ENCODE assay signal across 7 mouse cellular contexts in genomic region chr13:21753051-21753523, GRCm38 (mm10). TPM values are rescaled to one million over a fixed set of nuclear protein-coding genes. Genes with fewer than 3 reads are reported as not detected.
DNase-seq lines count a peak whose midpoint lies in the region; ATAC-seq lines count a peak whose summit lies in the region.

No protein-coding gene starts in this region.

- H3K4me1 ChIP-seq in embryonic facial prominence, embryonic 15.5 days: peaks cover 15% of the 10 kb centered on the region
- peaks cover 23% of the 10 kb centered on the region for H3K4me1 ChIP-seq in limb, embryonic 15.5 days
- H3K4me1 ChIP-seq in stomach, embryonic 15.5 days: peaks cover 7% of the 10 kb centered on the region; the same call in 1 of the 2 replicates

- H3K27me3 ChIP-seq in embryonic facial prominence, embryonic 15.5 days: no peaks in the 10 kb centered on the region
- no peaks in the 10 kb centered on the region for H3K27me3 ChIP-seq in limb, embryonic 15.5 days
- H3K27me3 ChIP-seq in stomach, embryonic 15.5 days (replicated peaks): no peaks in the 10 kb centered on the region

- peak overlapping the region; percentile 15; the same call in 1 of the 2 replicates for H3K9ac ChIP-seq in embryonic facial prominence, embryonic 15.5 days
- peak overlapping the region; percentile 26; the same call in 1 of the 2 replicates for H3K9ac ChIP-seq in limb, embryonic 15.5 days
- H3K9ac ChIP-seq in stomach, embryonic 15.5 days: peak overlapping the region; percentile 39; the same call in 1 of the 2 replicates

- H3K4me3 ChIP-seq in embryonic facial prominence, embryonic 15.5 days (replicated peaks): peak overlapping the region; percentile 48
- peak overlapping the region; percentile 45 for H3K4me3 ChIP-seq in limb, embryonic 15.5 days
- H3K4me3 ChIP-seq in stomach, embryonic 15.5 days (replicated peaks): peak overlapping the region; percentile 47

- H3K36me3 ChIP-seq in embryonic facial prominence, embryonic 15.5 days: no peaks in the 10 kb centered on the region
- no peaks in the 10 kb centered on the region for H3K36me3 ChIP-seq in limb, embryonic 15.5 days
- H3K36me3 ChIP-seq in stomach, embryonic 15.5 days: no peaks in the 10 kb centered on the region

- ATAC-seq in embryonic facial prominence, embryonic 15.5 days (ENCODE audit: insufficient number of reproducible peaks, low FRiP score, low TSS enrichment, low read depth): no peak
- peak; percentile 1; the same call in 1 of the 2 replicates for ATAC-seq in limb, embryonic 15.5 days (ENCODE audit: insufficient number of reproducible peaks, low FRiP score, low TSS enrichment, low read depth)
- ATAC-seq in stomach, embryonic 15.5 days (ENCODE audit: insufficient read depth, low FRiP score, low read depth): no peak

- peak overlapping the region; percentile 64 for H3K4me2 ChIP-seq in embryonic facial prominence, embryonic 15.5 days (replicated peaks)
- H3K4me2 ChIP-seq in limb, embryonic 15.5 days: peak overlapping the region; percentile 63
- peak overlapping the region; percentile 70 for H3K4me2 ChIP-seq in stomach, embryonic 15.5 days

- 1% methylated on average over 10 of the region's 10 CpGs for WGBS in embryonic facial prominence, embryonic 15.5 days
- 1% methylated on average over 10 of the region's 10 CpGs for WGBS in limb, embryonic 15.5 days
- WGBS in stomach, embryonic 15.5 days: 3% methylated on average over 10 of the region's 10 CpGs

- DNase-seq in 3T3-L1 (ENCODE audit: low read depth, low spot score): peak; percentile 56
- DNase-seq in 416B (ENCODE audit: low read depth): peak; percentile 88
- no peak for DNase-seq in adrenal gland, adult 8-10 months
- DNase-seq in right cerebral cortex, postnatal 10 days (ENCODE audit: low spot score in 2 of 2): no peak

- peak overlapping the region; percentile 92 for H3K27ac ChIP-seq in embryonic facial prominence, embryonic 15.5 days (replicated peaks)
- H3K27ac ChIP-seq in limb, embryonic 15.5 days: peak overlapping the region; percentile 93
- peak overlapping the region; percentile 94 for H3K27ac ChIP-seq in stomach, embryonic 15.5 days

- H3K9me3 ChIP-seq in embryonic facial prominence, embryonic 15.5 days (replicated peaks): no peaks in the 10 kb centered on the region
- no peaks in the 10 kb centered on the region for H3K9me3 ChIP-seq in limb, embryonic 15.5 days
- no peaks in the 10 kb centered on the region for H3K9me3 ChIP-seq in stomach, embryonic 15.5 days

RNA-seq across cellular contexts. Expression of gene Hist1h2ak, which starts 0.5 kb away (rescaled TPM):
- polyA plus RNA-seq in embryonic facial prominence, embryonic 15.5 days (2015; fragmentation: Nextera tagmentation; extraction: Ambion mirVana): 16.1 and 25.2 TPM in 2 replicates
- 11.6 and 26.1 TPM in 2 replicates for polyA plus RNA-seq in limb, embryonic 15.5 days (2015; fragmentation: Nextera tagmentation; extraction: Ambion mirVana)
- 28.6 and 40.6 TPM in 2 replicates for polyA plus RNA-seq in stomach, embryonic 15.5 days (2015; fragmentation: Nextera tagmentation; extraction: Ambion mirVana)
- 10 to 100 TPM in 1 of 4 experiments, 1 to 10 TPM in 3; 6.2 to 10.4 (median 7.6) TPM for total RNA-seq in adrenal gland, adult 8-10 months (2022)

RNA-seq across cellular contexts. Expression of gene Hist1h2bn, which starts 0.8 kb away (rescaled TPM):
- polyA plus RNA-seq in embryonic facial prominence, embryonic 15.5 days (2015; fragmentation: Nextera tagmentation; extraction: Ambion mirVana): 3.4 and 3.6 TPM in 2 replicates
- 4.2 TPM in 1 of 2 replicates, not detected in the other for polyA plus RNA-seq in limb, embryonic 15.5 days (2015; fragmentation: Nextera tagmentation; extraction: Ambion mirVana)
- polyA plus RNA-seq in stomach, embryonic 15.5 days (2015; fragmentation: Nextera tagmentation; extraction: Ambion mirVana): 3.3 and 6.0 TPM in 2 replicates
- 10 to 100 TPM; 10.1 to 17.6 (median 15.3) TPM for total RNA-seq in adrenal gland, adult 8-10 months (2022)

RNA-seq across cellular contexts. Expression of gene Hist1h4k, which starts 2.8 kb away (rescaled TPM):
- polyA plus RNA-seq in embryonic facial prominence, embryonic 15.5 days (2015; fragmentation: Nextera tagmentation; extraction: Ambion mirVana): 1.5 and 2.9 TPM in 2 replicates
- 4.1 TPM in 1 of 2 replicates, not detected in the other for polyA plus RNA-seq in limb, embryonic 15.5 days (2015; fragmentation: Nextera tagmentation; extraction: Ambion mirVana)
- 2.4 and 3.2 TPM in 2 replicates for polyA plus RNA-seq in stomach, embryonic 15.5 days (2015; fragmentation: Nextera tagmentation; extraction: Ambion mirVana)
- 100 to 1,000 TPM in 3 of 4 experiments, 10 to 100 TPM in 1; 68.3 to 123 (median 109) TPM for total RNA-seq in adrenal gland, adult 8-10 months (2022)

RNA-seq across cellular contexts. Expression of gene Hist1h4j, which starts 18.2 kb away (rescaled TPM):
- polyA plus RNA-seq in embryonic facial prominence, embryonic 15.5 days (2015; fragmentation: Nextera tagmentation; extraction: Ambion mirVana): 1.7 and 1.9 TPM in 2 replicates
- polyA plus RNA-seq in limb, embryonic 15.5 days (2015; fragmentation: Nextera tagmentation; extraction: Ambion mirVana): 1.1 and 1.2 TPM in 2 replicates
- polyA plus RNA-seq in stomach, embryonic 15.5 days (2015; fragmentation: Nextera tagmentation; extraction: Ambion mirVana): 2.9 and 3.6 TPM in 2 replicates
- total RNA-seq in adrenal gland, adult 8-10 months (2022): 10 to 100 TPM in 3 of 4 experiments, 1 to 10 TPM in 1; 7.2 to 11.3 (median 10.4) TPM

RNA-seq across cellular contexts. Expression of gene Hist1h1b, which starts 27.3 kb away (rescaled TPM):
- polyA plus RNA-seq in embryonic facial prominence, embryonic 15.5 days (2015; fragmentation: Nextera tagmentation; extraction: Ambion mirVana): 16.8 and 19.6 TPM in 2 replicates
- polyA plus RNA-seq in limb, embryonic 15.5 days (2015; fragmentation: Nextera tagmentation; extraction: Ambion mirVana): 21.1 and 23.5 TPM in 2 replicates
- 25.3 and 26.3 TPM in 2 replicates for polyA plus RNA-seq in stomach, embryonic 15.5 days (2015; fragmentation: Nextera tagmentation; extraction: Ambion mirVana)
- total RNA-seq in adrenal gland, adult 8-10 months (2022): 10 to 100 TPM; 13.2 to 18.9 (median 15.8) TPM

Comparison
In these comparisons a context has a peak if more than half of its experiments do, and no peak if none do; other contexts are left out.
1. DNase-seq: peak in 3T3-L1 (single experiment) and 416B (single experiment); none in adrenal gland, adult 8-10 months (single experiment) and right cerebral cortex, postnatal 10 days (0 of 2).
2. Peak in every context shown above with its lines, with median percentiles within 50 percentile points of each other: H3K27ac ChIP-seq, H3K4me2 ChIP-seq, H3K4me3 ChIP-seq and H3K9ac ChIP-seq.